Mouse (Mus musculus): ENCODE results near the gene Hras.

DNA sequence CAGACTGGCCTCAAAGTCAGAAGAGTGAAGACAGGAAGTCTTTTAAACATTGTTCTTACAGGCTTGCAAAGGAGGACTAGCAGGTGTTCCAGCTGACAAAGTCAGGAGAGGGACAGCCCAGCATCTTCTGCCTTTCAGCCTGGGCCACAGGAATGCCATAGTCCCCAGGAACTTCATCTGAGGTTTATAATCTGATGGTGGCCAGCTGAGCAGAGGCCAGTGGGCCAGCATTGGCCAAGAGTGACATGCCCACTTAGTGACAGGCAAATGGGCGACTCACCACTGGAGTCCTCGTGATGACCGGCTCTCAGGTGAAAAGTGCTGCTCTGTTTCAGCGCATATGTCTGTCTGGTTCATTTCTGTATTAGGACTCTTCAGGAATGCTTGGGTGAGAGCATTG is 36.8 kb upstream of the Hras start:
- TF ChIP-seq POLR2A (IDR thresholded peaks at IDR 0.05; ENCODE audit: low read depth, low read length) (no peak), CTCF (IDR thresholded peaks at IDR 0.05; ENCODE audit: extremely low read depth, insufficient read depth, insufficient read length, insufficient replicate concordance) (no peak)
